27 mouse cellular contexts compared by ENCODE assay signal in genomic region chr9:15616471-15616870, GRCm38 (mm10). TPM values are rescaled to one million over a fixed set of nuclear protein-coding genes. Genes with fewer than 3 reads are reported as not detected.
"Had no signal": no experiment of that assay in that cellular context is flagged by ENCODE, and none has a peak within 500 bp of the region (broad histone marks: within the 10 kb centered on the region; RNA-seq: fewer than 3 reads in every experiment).

No protein-coding gene starts in this region.

- DNase-seq: gastrocnemius, adult 2 months; gastrocnemius, postnatal 10 days; gastrocnemius, postnatal 25 days; heart, adult 2 months; heart, postnatal 10 days; heart, postnatal 4 days; kidney, adult 2 months; kidney, postnatal 14 days; kidney, postnatal 36 days; layer of hippocampus, adult 9-11 months; layer of hippocampus, postnatal 36 days; left cerebral cortex, postnatal 4 days; liver had no signal

- H3K9ac ChIP-seq: heart, embryonic 12.5 days; hindbrain, embryonic 12.5 days; hindbrain, embryonic 14.5 days; intestine, embryonic 15.5 days; limb, embryonic 12.5 days; liver, embryonic 12.5 days; liver, embryonic 14.5 days had no signal

- H3K4me2 ChIP-seq: heart, embryonic 12.5 days; hindbrain, embryonic 12.5 days; hindbrain, embryonic 14.5 days; intestine, embryonic 15.5 days; limb, embryonic 12.5 days; liver, embryonic 12.5 days had no signal

- H3K4me1 ChIP-seq: heart, embryonic 10.5 days; intestine, embryonic 15.5 days; limb, embryonic 12.5 days; liver, embryonic 12.5 days had no signal

- H3K36me3 ChIP-seq: heart, embryonic 10.5 days; heart, embryonic 12.5 days; hindbrain, embryonic 10.5 days; hindbrain, embryonic 12.5 days; intestine, embryonic 15.5 days; limb, embryonic 12.5 days; liver, embryonic 12.5 days had no signal

- H3K27ac ChIP-seq: gastrocnemius, adult 2 months; heart, adult 2 months; heart, embryonic 10.5 days; hindbrain, embryonic 10.5 days; hindbrain, embryonic 12.5 days; hindbrain, embryonic 14.5 days; intestine, embryonic 15.5 days; layer of hippocampus, adult 2 months; limb, embryonic 12.5 days; liver, embryonic 12.5 days; liver, embryonic 14.5 days had no signal

- H3K27me3 ChIP-seq: heart, embryonic 12.5 days; hindbrain, embryonic 12.5 days; intestine, embryonic 15.5 days; liver, embryonic 12.5 days had no signal

- H3K4me3 ChIP-seq: gastrocnemius, adult 2 months; heart, adult 2 months; heart, embryonic 10.5 days; heart, embryonic 12.5 days; hindbrain, embryonic 10.5 days; hindbrain, embryonic 12.5 days; intestine, embryonic 15.5 days; layer of hippocampus, adult 2 months; limb, embryonic 12.5 days; liver, embryonic 12.5 days had no signal

- ATAC-seq: forebrain, embryonic 16.5 days; hindbrain, embryonic 16.5 days; inflammation-experienced regulatory T-cells, adult 6 months; intestine, embryonic 15.5 days; intestine, postnatal 0 days; liver, embryonic 12.5 days had no signal

- H3K9me3 ChIP-seq: heart, embryonic 10.5 days; heart, embryonic 12.5 days; hindbrain, embryonic 10.5 days; hindbrain, embryonic 12.5 days; intestine, embryonic 15.5 days; limb, embryonic 12.5 days; liver, embryonic 12.5 days had no signal

RNA-seq across cellular contexts. Expression of gene Deup1, which starts 11.3 kb away (rescaled TPM):
- polyA plus RNA-seq: liver, embryonic 12.5 days had no signal
